Mouse (Mus musculus) small intestine, adult 2 months (tissue): Measurements from ENCODE around the gene Tbck.

Experiments
- CTCF ChIP-seq: fragments of 200-500 bp; IDR thresholded peaks from 2 replicates; pipeline ENCODE4 v1.5.1; 2012; ENCODE audit warnings: low read depth, mild to moderate bottlenecking, control low read depth, inconsistent platforms, low read length, moderate library complexity, mixed read lengths; ENCODE audit not compliant: insufficient replicate concordance, insufficient read length; ENCODE audit errors: extremely low read depth
- POLR2A ChIP-seq: fragments of 200-500 bp; IDR thresholded peaks from 2 replicates; pipeline ENCODE4 v1.6.1; 2012; ENCODE audit warnings: low read depth, mild to moderate bottlenecking, control low read depth, inconsistent platforms, low read length, moderate library complexity

DNA sequence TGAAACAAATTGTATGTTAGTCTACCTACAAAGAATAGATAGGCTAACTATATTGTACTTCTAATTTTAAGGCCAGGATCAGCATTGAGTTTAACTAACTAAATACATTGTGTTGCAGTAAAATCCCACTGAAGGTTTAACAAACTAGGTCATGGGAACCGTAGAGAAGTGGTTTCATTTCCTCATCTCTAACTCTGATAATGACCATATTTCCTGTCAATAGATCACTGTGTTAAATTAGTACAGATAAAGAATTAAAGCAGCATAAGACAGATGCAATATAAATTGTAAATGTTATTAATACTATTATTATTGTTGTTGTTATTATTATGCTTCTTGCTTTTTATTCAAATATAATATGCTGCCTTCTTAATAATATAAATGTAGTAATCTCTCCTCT, 72.3 kb downstream of the Tbck start:
- TF ChIP-seq POLR2A = no peak
- TF ChIP-seq CTCF = no peak
